Mouse (Mus musculus) left cerebral cortex, postnatal 10 days (tissue): Measurements from ENCODE around the gene Spag5. TPM values are rescaled to one million over a fixed set of nuclear protein-coding genes. Genes with fewer than 3 reads are reported as not detected.
A peak's percentile ranks its signal among the peaks of the same experiment; 100 is the strongest.
"Not testable (repeated sequence)": the region's sequence is repeated elsewhere in the genome, so short reads cannot be mapped to it uniquely, and the experiment has no call there.

Experiments
- DNase-seq, 2 experiments: peaks; one replicate each; pipeline ENCODE4 v3.0.0; 2021 to 2022; ENCODE audit warnings: low spot score in 2 of 2, mixed read lengths in 1 of 2; ENCODE audit errors: extremely low spot score in 1 of 2
- intact Hi-C: fragments of 180-260 bp; cut with DNase I; formaldehyde crosslinking; loops from one replicate; pipeline ENCODE4 v1.15.1; 2025
- total RNA-seq, 2 experiments: library from RNA; stranded (reverse); gene quantifications; 2 replicates each; pipeline ENCODE4 v1.2.3; 2021

The Spag5 gene
- total RNA-seq = 1 to 10 TPM; 3.1 to 3.9 TPM

- intact Hi-C loops = no loop called here
Observed at GRCm38 (mm10) chr11:78301357-78302084, at the start of gene Spag5. TSS of gene Spag5 (plus strand) at chr11:78301529.

GRCm38 (mm10) chr11:78256618-78257017, 44.7 kb upstream of the Spag5 start:
- DNase-seq = peak in 1 of 2 experiments; percentile 15
- intact Hi-C loops = no loop called here

More at GRCm38 (mm10) chr11:78301357-78302084, at the start of gene Spag5:
- peak; percentile 87 to 91 for DNase-seq

GRCm38 (mm10) chr11:78260489-78261258, 40.7 kb upstream of the Spag5 start:
- intact Hi-C loops = no loop called here
- no peak for DNase-seq

GRCm38 (mm10) chr11:78261380-78262352, 39.7 kb upstream of the Spag5 start, which contains the start of gene 2610507B11Rik:
TSS of gene 2610507B11Rik (plus strand) at chr11:78261752.
- intact Hi-C loops = no loop called here

GRCm38 (mm10) chr11:78262550-78262949, 38.8 kb upstream of the Spag5 start:
- DNase-seq = peak; percentile 59 to 76
- intact Hi-C loops = no loop called here

More at GRCm38 (mm10) chr11:78261380-78262352, 39.7 kb upstream of the Spag5 start, which contains the start of gene 2610507B11Rik:
- peak; percentile 80 to 97 for DNase-seq

GRCm38 (mm10) chr11:78265571-78265970, 35.8 kb upstream of the Spag5 start:
- intact Hi-C loops = loop anchor here (5.0 kb wide), 2 partner anchors 53 to 72 kb away; no protein-coding TSS in a partner anchor

GRCm38 (mm10) chr11:78271986-78272385, 29.3 kb upstream of the Spag5 start:
- intact Hi-C loops = loop anchor here (5.0 kb wide), 1 partner anchor 50 kb away; no protein-coding TSS in a partner anchor
- peak in 1 of 2 experiments; percentile 32 for DNase-seq

More at GRCm38 (mm10) chr11:78265571-78265970, 35.8 kb upstream of the Spag5 start:
- DNase-seq = no peak

- DNase-seq = no peak
- intact Hi-C loops = no loop called here
Observed at GRCm38 (mm10) chr11:78275596-78275995, 25.7 kb upstream of the Spag5 start.

- DNase-seq, intact Hi-C loops: not testable (repeated sequence)
Observed at GRCm38 (mm10) chr11:78276169-78276568, 25.2 kb upstream of the Spag5 start.

GRCm38 (mm10) chr11:78278853-78279252, 22.5 kb upstream of the Spag5 start:
- DNase-seq = no peak
- intact Hi-C loops = no loop called here

- intact Hi-C loops = no loop called here
- DNase-seq = no peak
Observed at GRCm38 (mm10) chr11:78279586-78279985, 21.7 kb upstream of the Spag5 start.

GRCm38 (mm10) chr11:78289146-78289763, 12.1 kb upstream of the Spag5 start:
- no peak for DNase-seq
- intact Hi-C loops = loop anchor here (5.0 kb wide), 1 partner anchor 48 kb away; no protein-coding TSS in a partner anchor

- no peak for DNase-seq
Observed at GRCm38 (mm10) chr11:78290654-78291053, 10.7 kb upstream of the Spag5 start, which contains the start of gene BC030499. TSS of gene BC030499 (plus strand) at chr11:78290841.

GRCm38 (mm10) chr11:78294585-78294984, 6.7 kb upstream of the Spag5 start:
- no peak for DNase-seq
- intact Hi-C loops = no loop called here

More at GRCm38 (mm10) chr11:78290654-78291053, 10.7 kb upstream of the Spag5 start, which contains the start of gene BC030499:
- intact Hi-C loops = no loop called here

GRCm38 (mm10) chr11:78300917-78301316, 412 bp upstream of the Spag5 start:
- DNase-seq = no peak
- intact Hi-C loops = no loop called here

GRCm38 (mm10) chr11:78305272-78305671, 3.9 kb downstream of the Spag5 start:
- intact Hi-C loops = no loop called here
- no peak for DNase-seq

GRCm38 (mm10) chr11:78310861-78311511, 9.7 kb downstream of the Spag5 start:
- DNase-seq = no peak
- intact Hi-C loops = no loop called here
